Mouse (Mus musculus) kidney, embryonic 14.5 days (tissue): ENCODE data around the gene Zfp462. TPM values are rescaled to one million over a fixed set of nuclear protein-coding genes. Genes with fewer than 3 reads are reported as not detected.

ENCODE experiments used
- ATAC-seq: fragments of 200-750 bp; cut with Nextera tagmentation; 2 replicates; pipeline ENCODE4 v1.8.0; 2017; ENCODE audit warnings: moderate number of reproducible peaks, mild to moderate bottlenecking, moderate TSS enrichment, moderate library complexity; ENCODE audit not compliant: low FRiP score, low TSS enrichment
- H3K27ac ChIP-seq: fragments of 300-500 bp; sonication (generic); 2 replicates; pipeline ENCODE4 v1.5.1; 2014; ENCODE audit warnings: low read depth, mild to moderate bottlenecking, low read length, moderate library complexity, mixed read lengths
- H3K27me3 ChIP-seq: fragments of 300-500 bp; sonication (generic); 2 replicates; pipeline ENCODE4 v1.6.1; 2014; ENCODE audit warnings: mild to moderate bottlenecking, low read length; ENCODE audit not compliant: control insufficient read depth, insufficient read depth
- H3K36me3 ChIP-seq: fragments of 300-500 bp; sonication (generic); 2 replicates; pipeline ENCODE4 v1.6.1; 2014; ENCODE audit warnings: low read length, mixed read lengths; ENCODE audit not compliant: control insufficient read depth, insufficient read depth
- H3K4me1 ChIP-seq: fragments of 300-500 bp; sonication (generic); 2 replicates; pipeline ENCODE4 v1.6.1; 2014; ENCODE audit warnings: low read length, mixed read lengths; ENCODE audit not compliant: control insufficient read depth, insufficient read depth
- H3K4me2 ChIP-seq: fragments of 300-500 bp; sonication (generic); replicated peaks from 2 replicates; pipeline ENCODE4 v1.6.1; 2014; ENCODE audit warnings: low read depth, mild to moderate bottlenecking, low read length
- H3K4me3 ChIP-seq: fragments of 300-500 bp; sonication (generic); 2 replicates; pipeline ENCODE4 v1.5.1; 2014; ENCODE audit warnings: mild to moderate bottlenecking, low read length
- H3K9ac ChIP-seq: fragments of 300-500 bp; sonication (generic); 2 replicates; pipeline ENCODE4 v1.6.1; 2014; ENCODE audit warnings: low read depth, mild to moderate bottlenecking, low read length, moderate library complexity
- H3K9me3 ChIP-seq: fragments of 300-500 bp; sonication (generic); 2 replicates; pipeline ENCODE4 v1.6.1; 2016; ENCODE audit warnings: low read length; ENCODE audit not compliant: control insufficient read depth
- WGBS: fragments of 180-500 bp; shearing (Covaris S2); extraction: QIAGEN DNeasy Blood & Tissue Kit; methylation state at CpG from one replicate; pipeline ENCODE4 v1.1.7; 2014; 5-methylcytosine and 5-hydroxymethylcytosine counted together
- polyA plus RNA-seq: library from polyadenylated mRNA; unstranded; fragments of >200 nt; fragmentation: Nextera tagmentation; extraction: Ambion mirVana; gene quantifications from 2 replicates; pipeline ENCODE4 v1.2.1, GENCODE M21; 2014

Gene Zfp462
- polyA plus RNA-seq, 1 experiment from 2014 or later = 10.0 TPM

DNA sequence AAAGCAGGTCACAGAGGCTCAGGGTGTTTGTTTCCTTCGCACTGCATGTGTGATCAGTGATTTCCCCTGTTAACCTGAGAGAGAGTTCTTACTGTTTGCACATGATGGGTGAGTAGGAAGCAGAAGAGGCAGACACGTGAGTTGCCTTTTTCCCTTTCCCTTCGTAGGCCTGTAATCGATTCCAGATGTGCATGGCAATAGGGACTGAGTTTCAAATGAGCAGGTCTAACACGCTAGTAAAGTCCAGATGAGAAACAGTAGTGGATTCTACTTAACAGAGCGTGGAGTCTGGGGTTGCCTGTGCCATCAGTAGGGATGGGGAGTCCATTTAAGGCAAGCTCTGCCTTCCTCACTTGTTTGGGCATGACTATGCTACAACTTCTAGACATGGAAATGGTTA, 93.3 kb downstream of the Zfp462 start:
- Histone ChIP-seq H3K9ac (no peak overlapping the region), H3K27ac (no peak overlapping the region), H3K4me2 (no peak overlapping the region), H3K4me1 (no peaks in the 10 kb centered on the region), H3K9me3 (no peaks in the 10 kb centered on the region), H3K27me3 (no peaks in the 10 kb centered on the region), H3K36me3 (peaks cover 4% of the 10 kb centered on the region; the same call in 1 of the 2 replicates), H3K4me3 (no peak overlapping the region)
- no peak for ATAC-seq
- WGBS = 87% methylated on average over 6 of the region's 6 CpGs

DNA sequence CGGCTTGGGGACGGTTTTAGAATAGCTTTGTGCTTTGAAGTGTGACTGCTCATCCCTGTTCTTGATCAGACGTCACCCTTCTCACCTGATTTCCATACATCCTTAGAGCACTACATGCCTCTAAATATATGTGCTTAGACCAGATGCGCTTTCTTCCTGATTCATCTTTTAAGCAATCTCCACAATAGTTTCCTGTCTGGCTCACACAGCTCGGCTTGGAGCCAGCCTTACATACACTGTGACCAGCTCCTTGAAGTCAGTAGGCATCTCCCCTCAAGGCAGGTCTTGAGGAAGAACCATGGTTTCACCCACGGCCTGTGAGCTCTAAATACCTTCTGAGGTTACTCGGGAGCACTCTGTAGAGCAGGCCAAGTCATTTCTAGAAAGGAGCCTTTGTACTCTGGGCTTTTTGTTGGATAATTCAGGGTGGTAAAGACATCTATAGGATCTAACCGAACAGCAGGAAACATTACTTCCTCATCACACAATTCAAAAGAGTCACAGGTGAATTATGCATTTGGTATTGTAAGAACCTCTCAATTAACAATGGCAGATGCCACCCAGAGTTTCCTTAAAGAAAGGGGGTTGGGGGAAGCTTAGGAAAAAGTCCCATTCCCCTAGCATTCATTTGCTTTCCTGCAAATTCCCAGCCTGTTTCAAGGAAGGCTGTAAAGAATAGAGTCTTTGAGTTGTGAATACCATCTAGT, 95.6 kb downstream of the Zfp462 start:
- Histone ChIP-seq H3K9ac (no peak overlapping the region), H3K4me2 (no peak overlapping the region), H3K4me1 (no peaks in the 10 kb centered on the region), H3K27me3 (no peaks in the 10 kb centered on the region), H3K36me3 (peaks cover 8% of the 10 kb centered on the region; the same call in 1 of the 2 replicates), H3K9me3 (no peaks in the 10 kb centered on the region), H3K4me3 (no peak overlapping the region), H3K27ac (no peak overlapping the region)
- ATAC-seq = no peak
- WGBS = 74% methylated on average over 8 of the region's 8 CpGs

DNA sequence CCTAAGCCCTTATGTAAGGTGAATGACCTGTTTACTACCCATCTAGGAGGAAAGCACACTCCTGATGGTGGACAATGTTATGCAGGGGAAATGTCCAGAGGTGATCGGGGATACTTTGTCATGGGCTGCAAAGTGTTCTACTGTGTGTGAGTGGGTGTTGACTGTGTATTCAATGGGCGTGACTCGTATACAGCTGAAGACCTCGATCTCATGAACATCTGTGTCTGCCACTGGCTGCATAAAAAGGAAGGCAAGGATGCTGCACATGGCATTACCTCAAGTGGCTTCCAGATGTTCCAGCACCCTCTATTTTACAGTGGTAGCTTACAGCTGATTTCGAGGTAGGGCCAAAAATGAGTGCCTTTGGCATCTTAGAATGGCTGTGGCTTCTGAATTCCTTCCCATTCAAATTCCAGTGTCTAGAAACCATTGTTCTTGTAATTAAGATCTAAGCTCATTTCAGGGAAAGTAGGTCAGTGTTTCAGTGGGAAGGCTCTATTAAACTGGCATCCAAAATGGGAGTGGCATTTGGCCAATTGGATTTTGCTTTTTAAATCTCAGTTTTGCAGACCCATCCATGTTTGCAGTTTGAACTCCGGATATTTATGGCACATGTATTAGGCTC, 96.4 kb downstream of the Zfp462 start:
- Histone ChIP-seq H3K27ac (no peak overlapping the region), H3K4me3 (no peak overlapping the region), H3K36me3 (peaks cover 8% of the 10 kb centered on the region; the same call in 1 of the 2 replicates), H3K27me3 (no peaks in the 10 kb centered on the region), H3K9ac (no peak overlapping the region), H3K4me2 (no peak overlapping the region), H3K4me1 (no peaks in the 10 kb centered on the region), H3K9me3 (no peaks in the 10 kb centered on the region)
- 83% methylated on average over 6 of the region's 6 CpGs for WGBS
- no peak for ATAC-seq

DNA sequence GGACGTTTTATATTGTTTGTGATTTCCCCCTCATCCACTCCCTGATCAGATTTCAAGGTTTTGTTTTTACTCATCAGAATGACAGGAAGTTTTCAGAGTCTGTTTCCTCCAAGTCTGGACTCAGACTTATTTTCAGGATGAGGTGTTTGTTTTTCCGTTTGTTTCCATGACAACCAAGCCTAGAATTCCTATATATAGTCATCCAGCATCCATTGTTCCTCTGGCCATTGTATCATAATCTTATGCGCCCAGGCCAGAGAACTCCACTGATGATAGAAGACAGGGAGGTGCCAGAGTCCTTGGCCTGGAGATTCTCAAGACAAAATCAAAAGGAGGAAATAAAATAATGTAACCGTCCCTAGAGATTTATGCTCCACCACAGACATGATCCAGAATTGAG, 97.7 kb downstream of the Zfp462 start:
- H3K36me3 ChIP-seq = peaks cover 8% of the 10 kb centered on the region; the same call in 1 of the 2 replicates
- ATAC-seq = no peak
- no peaks in the 10 kb centered on the region for H3K9me3 ChIP-seq
- H3K4me3 ChIP-seq = no peak overlapping the region
- no peaks in the 10 kb centered on the region for H3K27me3 ChIP-seq
- WGBS = 63% methylated on average over 4 of the region's 4 CpGs
- H3K27ac ChIP-seq = no peak overlapping the region
- H3K4me2 ChIP-seq = no peak overlapping the region
- H3K9ac ChIP-seq = no peak overlapping the region
- no peaks in the 10 kb centered on the region for H3K4me1 ChIP-seq

DNA sequence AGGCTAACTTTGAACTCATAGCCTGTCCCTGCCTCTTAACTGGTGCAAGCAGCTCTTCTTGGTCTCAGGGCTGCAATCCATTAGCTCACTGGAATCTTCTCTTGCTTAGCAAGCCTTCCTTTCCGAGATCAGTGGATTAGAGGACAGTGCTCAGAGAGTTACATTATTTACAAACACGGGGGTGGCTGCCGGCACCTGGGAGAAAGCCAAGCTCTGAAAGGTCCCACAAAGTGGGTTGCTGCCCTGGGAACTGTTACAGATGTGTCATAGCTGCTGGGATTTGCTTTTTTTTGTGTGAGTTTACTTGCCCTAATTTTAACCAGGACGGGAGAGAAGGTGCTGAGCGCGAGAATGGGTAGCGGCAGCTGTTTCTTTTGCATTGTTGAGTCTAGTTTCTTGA, 102.4 kb downstream of the Zfp462 start:
- H3K4me1 ChIP-seq = no peaks in the 10 kb centered on the region
- WGBS = 81% methylated on average over 7 of the region's 7 CpGs
- no peak for ATAC-seq
- no peaks in the 10 kb centered on the region for H3K27me3 ChIP-seq
- no peak overlapping the region for H3K4me2 ChIP-seq
- no peaks in the 10 kb centered on the region for H3K9me3 ChIP-seq
- no peak overlapping the region for H3K9ac ChIP-seq
- H3K27ac ChIP-seq = no peak overlapping the region
- H3K36me3 ChIP-seq = peaks cover 26% of the 10 kb centered on the region
- H3K4me3 ChIP-seq = no peak overlapping the region

DNA sequence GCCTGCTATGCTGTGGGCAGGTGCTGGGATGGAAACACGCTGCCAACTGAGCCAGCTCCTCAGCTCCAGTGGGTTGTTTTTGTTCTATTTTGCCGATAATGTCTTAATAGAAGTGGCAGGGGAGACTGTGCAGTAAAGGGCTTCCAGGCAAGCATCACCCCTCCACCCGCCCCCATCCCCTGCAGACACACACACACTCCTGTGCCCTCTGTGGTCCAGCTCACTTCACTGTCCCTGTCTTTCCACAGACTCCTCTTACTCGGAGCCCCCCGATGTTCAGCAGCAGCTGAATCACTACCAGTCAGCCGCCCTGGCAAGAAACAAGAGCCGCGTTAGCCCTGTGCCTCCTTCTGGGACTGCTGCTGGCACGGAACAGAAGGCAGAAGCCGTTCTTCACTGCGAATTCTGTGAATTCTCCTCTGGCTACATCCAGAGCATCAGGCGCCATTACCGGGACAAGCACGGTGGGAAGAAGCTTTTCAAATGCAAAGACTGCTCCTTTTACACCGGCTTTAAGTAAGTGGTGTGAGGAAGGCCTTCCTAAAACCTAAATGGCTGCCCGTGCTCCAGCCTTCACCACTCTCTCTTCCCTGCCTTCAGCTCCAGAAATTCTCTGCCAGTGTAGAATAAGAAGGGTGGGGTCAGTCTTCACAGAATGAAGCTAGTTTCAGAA, 105.2 kb downstream of the Zfp462 start:
- Histone ChIP-seq H3K27ac (no peak overlapping the region), H3K27me3 (no peaks in the 10 kb centered on the region), H3K9me3 (no peaks in the 10 kb centered on the region), H3K9ac (no peak overlapping the region), H3K4me3 (no peak overlapping the region), H3K4me1 (no peaks in the 10 kb centered on the region), H3K36me3 (peaks cover 41% of the 10 kb centered on the region), H3K4me2 (no peak overlapping the region)
- no peak for ATAC-seq
- 77% methylated on average over 16 of the region's 16 CpGs for WGBS

DNA sequence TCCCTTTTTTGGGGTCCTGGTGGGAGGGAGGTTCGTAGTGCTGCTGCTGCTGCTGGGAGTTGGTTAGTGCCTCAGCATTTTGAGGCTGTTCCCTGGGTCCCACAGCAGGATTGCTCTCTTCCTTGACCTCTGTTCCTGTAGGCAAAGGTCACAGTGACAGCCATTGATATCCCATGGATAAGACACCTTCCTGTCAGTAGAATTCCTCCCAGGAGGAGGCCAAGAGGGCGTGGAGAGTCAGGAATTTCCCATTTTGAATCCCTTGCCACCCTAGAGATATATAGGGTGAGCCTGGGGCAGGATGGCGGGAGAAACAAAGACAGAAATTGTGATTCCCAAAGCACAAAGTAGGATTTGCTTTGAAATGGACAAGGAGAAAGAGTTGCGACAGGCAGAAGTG, 106.5 kb downstream of the Zfp462 start:
- ATAC-seq = no peak
- H3K9ac ChIP-seq = no peak overlapping the region
- H3K27ac ChIP-seq = no peak overlapping the region
- H3K4me1 ChIP-seq = no peaks in the 10 kb centered on the region
- H3K9me3 ChIP-seq = no peaks in the 10 kb centered on the region
- 94% methylated on average over 4 of the region's 4 CpGs for WGBS
- H3K4me2 ChIP-seq = no peak overlapping the region
- H3K4me3 ChIP-seq = no peak overlapping the region
- H3K36me3 ChIP-seq = peaks cover 50% of the 10 kb centered on the region
- H3K27me3 ChIP-seq = no peaks in the 10 kb centered on the region

DNA sequence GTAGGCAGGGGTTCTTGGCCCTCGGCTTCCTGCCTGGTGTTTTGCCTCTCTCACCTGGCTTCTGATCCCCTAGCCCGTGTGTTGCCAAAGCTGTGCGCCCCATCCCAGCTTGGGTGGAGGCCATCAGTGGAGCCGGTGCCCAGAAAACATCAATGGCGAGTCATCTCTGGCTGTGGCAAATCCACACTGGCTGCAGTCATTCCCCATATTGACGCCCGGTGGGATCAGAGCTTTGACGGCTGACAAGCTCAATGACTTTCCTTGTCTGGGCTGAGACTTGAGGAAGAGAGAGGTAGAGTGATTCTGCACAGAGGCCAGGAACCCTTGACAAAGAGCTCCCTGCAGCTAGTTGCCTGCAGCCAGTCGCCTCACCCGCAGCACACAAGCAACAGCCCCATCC, 107.8 kb downstream of the Zfp462 start:
- peaks cover 50% of the 10 kb centered on the region for H3K36me3 ChIP-seq
- no peak overlapping the region for H3K27ac ChIP-seq
- no peak overlapping the region for H3K4me3 ChIP-seq
- no peaks in the 10 kb centered on the region for H3K9me3 ChIP-seq
- H3K4me2 ChIP-seq = no peak overlapping the region
- H3K4me1 ChIP-seq = no peaks in the 10 kb centered on the region
- 97% methylated on average over 10 of the region's 10 CpGs for WGBS
- H3K9ac ChIP-seq = no peak overlapping the region
- no peak for ATAC-seq
- H3K27me3 ChIP-seq = no peaks in the 10 kb centered on the region
